10 mouse cellular contexts compared by ENCODE assay signal in the genomic region with DNA sequence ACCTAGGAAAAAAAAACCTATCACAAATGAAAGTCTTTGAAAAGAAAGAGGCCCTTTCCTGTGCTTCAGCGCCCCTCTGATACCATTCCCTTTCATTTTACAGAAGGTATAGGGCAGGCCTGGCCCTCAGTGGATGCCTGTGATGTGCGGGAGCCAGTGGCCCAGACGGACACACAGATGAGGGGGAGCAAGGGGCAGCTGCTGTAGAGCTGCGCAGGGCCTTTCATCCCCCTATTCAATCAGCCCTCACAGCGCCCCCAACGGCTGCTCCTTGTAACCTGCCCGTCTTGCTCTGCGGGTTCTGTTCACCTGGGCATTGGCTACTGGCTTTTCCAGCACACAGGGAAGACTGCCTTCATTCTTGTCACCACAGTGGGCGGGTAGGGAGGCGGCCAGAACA.
DNase-seq lines count a peak whose midpoint lies in the region; ATAC-seq lines count a peak whose summit lies in the region.
"Had no signal": no experiment of that assay in that cellular context is flagged by ENCODE, and none has a peak within 500 bp of the region (broad histone marks: within the 10 kb centered on the region; RNA-seq: fewer than 3 reads in every experiment).

No protein-coding gene starts in this region.

- no peak overlapping the region for H3K4me3 ChIP-seq in neural tube, embryonic 15.5 days (replicated peaks)
- H3K4me3 ChIP-seq in forebrain, embryonic 15.5 days, result no peak overlapping the region
- no peak overlapping the region for H3K4me3 ChIP-seq in heart, embryonic 11.5 days (ENCODE audit: low read depth, low read length)

- no peak for ATAC-seq in neural tube, embryonic 15.5 days (ENCODE audit: low FRiP score)
- peak; percentile 64; the same call in 1 of the 2 replicates for ATAC-seq in forebrain, embryonic 15.5 days (replicated peaks)
- ATAC-seq in heart, embryonic 11.5 days (replicated peaks; ENCODE audit: insufficient number of reproducible peaks, low FRiP score, low TSS enrichment), result no peak

- H3K9ac ChIP-seq in neural tube, embryonic 15.5 days (replicated peaks), result no peak overlapping the region
- H3K9ac ChIP-seq in forebrain, embryonic 15.5 days (replicated peaks), result no peak overlapping the region
- H3K9ac ChIP-seq in heart, embryonic 11.5 days (ENCODE audit: low read depth, low read length), result no peak overlapping the region

- 18% methylated on average over 10 of the region's 10 CpGs for WGBS in neural tube, embryonic 15.5 days
- WGBS in forebrain, embryonic 15.5 days, result 28% methylated on average over 10 of the region's 10 CpGs
- 24% methylated on average over 10 of the region's 10 CpGs for WGBS in heart, embryonic 11.5 days (ENCODE audit: insufficient replicate concordance)

- no peaks in the 10 kb centered on the region for H3K9me3 ChIP-seq in neural tube, embryonic 15.5 days (replicated peaks)
- H3K9me3 ChIP-seq in forebrain, embryonic 15.5 days, result no peaks in the 10 kb centered on the region
- no peaks in the 10 kb centered on the region for H3K9me3 ChIP-seq in heart, embryonic 11.5 days (replicated peaks; ENCODE audit: control insufficient read depth, low read length)

- peak; percentile 51 to 74 for DNase-seq in cerebellum, postnatal 14 days
- no peak for DNase-seq in cerebellum, adult 9-11 months
- peak; percentile 40 for DNase-seq in neural tube, embryonic 10.5 days (ENCODE audit: extremely low spot score, low spot score)
- peak; percentile 43 for DNase-seq in retina, postnatal 1 day
- DNase-seq in urinary bladder, postnatal 25 days (ENCODE audit: low spot score), result no peak
- DNase-seq: heart, adult 11 months; right cerebral cortex, postnatal 14 days had no signal

- no peak overlapping the region for H3K27ac ChIP-seq in neural tube, embryonic 15.5 days (replicated peaks)
- no peak overlapping the region; the same call in 1 of the 2 replicates for H3K27ac ChIP-seq in forebrain, embryonic 15.5 days (replicated peaks)
- no peak overlapping the region for H3K27ac ChIP-seq in heart, embryonic 11.5 days (ENCODE audit: low read depth, low read length)

- no peak overlapping the region for H3K4me2 ChIP-seq in neural tube, embryonic 15.5 days
- no peak overlapping the region for H3K4me2 ChIP-seq in forebrain, embryonic 15.5 days (replicated peaks)
- H3K4me2 ChIP-seq in heart, embryonic 11.5 days, result no peak overlapping the region

- H3K36me3 ChIP-seq in neural tube, embryonic 15.5 days, result no peaks in the 10 kb centered on the region
- no peaks in the 10 kb centered on the region for H3K36me3 ChIP-seq in forebrain, embryonic 15.5 days
- no peaks in the 10 kb centered on the region for H3K36me3 ChIP-seq in heart, embryonic 11.5 days (ENCODE audit: control insufficient read depth, insufficient read depth, low read length)

- no peaks in the 10 kb centered on the region for H3K4me1 ChIP-seq in neural tube, embryonic 15.5 days
- H3K4me1 ChIP-seq in forebrain, embryonic 15.5 days, result peaks cover 3% of the 10 kb centered on the region; the same call in 1 of the 2 replicates
- no peaks in the 10 kb centered on the region for H3K4me1 ChIP-seq in heart, embryonic 11.5 days (ENCODE audit: control insufficient read depth, insufficient read depth, low read length)

- no peaks in the 10 kb centered on the region for H3K27me3 ChIP-seq in neural tube, embryonic 15.5 days (replicated peaks)
- no peaks in the 10 kb centered on the region for H3K27me3 ChIP-seq in forebrain, embryonic 15.5 days
- H3K27me3 ChIP-seq in heart, embryonic 11.5 days (ENCODE audit: control insufficient read depth, insufficient read depth, low read length), result no peaks in the 10 kb centered on the region

Comparison
In these comparisons a context has a peak if more than half of its experiments do, and no peak if none do; other contexts are left out.
1. DNase-seq: peak in cerebellum, postnatal 14 days (2 of 2), neural tube, embryonic 10.5 days (single experiment) and retina, postnatal 1 day (single experiment); none in cerebellum, adult 9-11 months (single experiment) and urinary bladder, postnatal 25 days (single experiment).